Mouse (Mus musculus): ENCODE data around the gene Rfx1.

- TF ChIP-seq CTCF (IDR thresholded peaks at IDR 0.05; ENCODE audit: borderline replicate concordance, insufficient read depth, low read length), result no peak
- TF ChIP-seq POLR2A (IDR thresholded peaks at IDR 0.05; ENCODE audit: low read depth, low read length), result no peak
Measured at GRCm38 (mm10) chr8:84063861-84064610, 2.6 kb upstream of the Rfx1 start.

All from embryonic fibroblast, embryonic 13.5 days (primary cell).